Mouse (Mus musculus) C2C12 (cell line): ENCODE data around the gene Gmds. TPM values are rescaled to one million over a fixed set of nuclear protein-coding genes. Genes with fewer than 3 reads are reported as not detected.

Source experiments
- H3K27me3 ChIP-seq: one replicate; pipeline ENCODE4 v1.6.1; 2011; ENCODE audit not compliant: control insufficient read depth, insufficient read depth, insufficient read length
- H3K36me3 ChIP-seq: one replicate; pipeline ENCODE4 v1.6.1; 2011; ENCODE audit not compliant: control insufficient read depth, insufficient read depth
- H3K4me3 ChIP-seq: one replicate; pipeline ENCODE4 v1.5.1; 2011; ENCODE audit warnings: mild to moderate bottlenecking, control low read depth; ENCODE audit not compliant: poor library complexity, insufficient read depth, severe bottlenecking
- H3K79me2 ChIP-seq: one replicate; pipeline ENCODE4 v1.6.1; 2011; ENCODE audit not compliant: control insufficient read depth, insufficient read depth
- H3K79me3 ChIP-seq: one replicate; pipeline ENCODE4 v1.6.1; 2011; ENCODE audit warnings: low read depth, control low read depth
- H3ac ChIP-seq: one replicate; pipeline ENCODE3; 2011; ENCODE audit warnings: low read depth; ENCODE audit not compliant: control insufficient read depth, insufficient read length
- CEBPB ChIP-seq: IDR thresholded peaks from one replicate; pipeline ENCODE4 v1.6.1; 2011; ENCODE audit warnings: low read depth, mild to moderate bottlenecking, control low read depth, moderate library complexity
- CTCF ChIP-seq: IDR thresholded peaks from one replicate; pipeline ENCODE4 v1.5.1; 2011; ENCODE audit not compliant: control insufficient read depth, insufficient read depth, insufficient read length
- FOSL1 ChIP-seq: IDR thresholded peaks from one replicate; pipeline ENCODE4 v1.8.0; 2011; ENCODE audit warnings: mild to moderate bottlenecking, low read length; ENCODE audit not compliant: poor library complexity, insufficient read depth, severe bottlenecking
- MAX ChIP-seq: IDR thresholded peaks from one replicate; pipeline ENCODE4 v1.6.1; 2011; ENCODE audit warnings: mild to moderate bottlenecking, control low read depth
- MYOD1 ChIP-seq: IDR thresholded peaks from one replicate; pipeline ENCODE4 v1.6.1; 2011; ENCODE audit warnings: low read depth; ENCODE audit not compliant: control insufficient read depth, insufficient read length
- MYOG ChIP-seq: IDR thresholded peaks from one replicate; pipeline ENCODE4 v1.6.1; 2011; ENCODE audit not compliant: control insufficient read depth, insufficient read length; ENCODE audit errors: extremely low read depth
- USF1 ChIP-seq: IDR thresholded peaks from one replicate; pipeline ENCODE4 v1.6.1; 2011; ENCODE audit warnings: low read depth, mild to moderate bottlenecking, control low read depth, moderate library complexity
- polyA plus RNA-seq: library from polyadenylated mRNA; unstranded; fragments of >200 nt; fragmentation: generic; extraction: Trizol; gene quantifications from one replicate; pipeline ENCODE4 v1.2.1, GENCODE M21; 2012; ENCODE audit warnings: missing spikeins

Gene Gmds
- polyA plus RNA-seq, 1 experiment, result 21.1 TPM

- no peaks in the 10 kb centered on the region for H3K79me3 ChIP-seq
- no peak overlapping the region for H3K4me3 ChIP-seq
Observed at GRCm38 (mm10) chr13:32008802-32009201, 329.7 kb downstream of the Gmds start.

GRCm38 (mm10) chr13:32008116-32008641 lies 330.4 kb downstream of the Gmds start:
- Histone ChIP-seq H3K79me2 (no peaks in the 10 kb centered on the region), H3K4me3 (no peak overlapping the region), H3K27me3 (no peaks in the 10 kb centered on the region), H3K36me3 (no peaks in the 10 kb centered on the region), H3ac (no peak overlapping the region), H3K79me3 (no peaks in the 10 kb centered on the region)
- TF ChIP-seq FOSL1, result no peak
- TF ChIP-seq MYOG, result no peak
- TF ChIP-seq CEBPB, result no peak
- TF ChIP-seq MYOD1, result no peak
- no peak for TF ChIP-seq CTCF
- TF ChIP-seq MAX, result no peak
- no peak for TF ChIP-seq USF1

More at GRCm38 (mm10) chr13:32008802-32009201, 329.7 kb downstream of the Gmds start:
- Histone ChIP-seq H3K27me3 (no peaks in the 10 kb centered on the region), H3K79me2 (no peaks in the 10 kb centered on the region), H3K36me3 (no peaks in the 10 kb centered on the region), H3ac (no peak overlapping the region)
- no peak for TF ChIP-seq MYOD1
- TF ChIP-seq USF1, result no peak
- no peak for TF ChIP-seq CTCF
- no peak for TF ChIP-seq FOSL1
- TF ChIP-seq MAX, result no peak
- no peak for TF ChIP-seq MYOG
- no peak for TF ChIP-seq CEBPB

GRCm38 (mm10) chr13:31993391-31993790 lies 345.1 kb downstream of the Gmds start:
- TF ChIP-seq CTCF (no peak), MAX (no peak), USF1 (no peak), MYOD1 (no peak), FOSL1 (no peak), MYOG (no peak), CEBPB (no peak)

GRCm38 (mm10) chr13:31992409-31993201 lies 345.9 kb downstream of the Gmds start:
- Histone ChIP-seq H3K79me3 (no peaks in the 10 kb centered on the region), H3K79me2 (no peaks in the 10 kb centered on the region), H3K27me3 (no peaks in the 10 kb centered on the region), H3ac (no peak overlapping the region), H3K4me3 (no peak overlapping the region), H3K36me3 (no peaks in the 10 kb centered on the region)
- TF ChIP-seq MYOD1 (no peak), CTCF (no peak), CEBPB (no peak), MYOG (no peak), USF1 (no peak), FOSL1 (no peak), MAX (no peak)

More at GRCm38 (mm10) chr13:31993391-31993790, 345.1 kb downstream of the Gmds start:
- no peaks in the 10 kb centered on the region for H3K79me2 ChIP-seq
- H3K36me3 ChIP-seq, result no peaks in the 10 kb centered on the region
- H3K4me3 ChIP-seq, result no peak overlapping the region
- no peaks in the 10 kb centered on the region for H3K79me3 ChIP-seq
- H3ac ChIP-seq, result no peak overlapping the region
- no peaks in the 10 kb centered on the region for H3K27me3 ChIP-seq

GRCm38 (mm10) chr13:31981198-31981597 lies 357.3 kb downstream of the Gmds start:
- no peaks in the 10 kb centered on the region for H3K27me3 ChIP-seq
- no peaks in the 10 kb centered on the region for H3K79me3 ChIP-seq
- no peaks in the 10 kb centered on the region for H3K79me2 ChIP-seq
- H3K4me3 ChIP-seq, result no peak overlapping the region
- no peak overlapping the region for H3ac ChIP-seq
- TF ChIP-seq MYOG (no peak), CTCF (no peak), CEBPB (no peak), MAX (no peak), MYOD1 (no peak), FOSL1 (no peak), USF1 (no peak)
- H3K36me3 ChIP-seq, result no peaks in the 10 kb centered on the region
